Mouse (Mus musculus): ENCODE data around the gene Tmc8. TPM values are rescaled to one million over a fixed set of nuclear protein-coding genes. Genes with fewer than 3 reads are reported as not detected.
A peak's percentile ranks its signal among the peaks of the same experiment; 100 is the strongest.

Tmc8 gene
- polyA plus RNA-seq (2015; fragmentation: Nextera tagmentation; extraction: Ambion mirVana) = 2.7 and 3.6 TPM in 2 replicates

DNA sequence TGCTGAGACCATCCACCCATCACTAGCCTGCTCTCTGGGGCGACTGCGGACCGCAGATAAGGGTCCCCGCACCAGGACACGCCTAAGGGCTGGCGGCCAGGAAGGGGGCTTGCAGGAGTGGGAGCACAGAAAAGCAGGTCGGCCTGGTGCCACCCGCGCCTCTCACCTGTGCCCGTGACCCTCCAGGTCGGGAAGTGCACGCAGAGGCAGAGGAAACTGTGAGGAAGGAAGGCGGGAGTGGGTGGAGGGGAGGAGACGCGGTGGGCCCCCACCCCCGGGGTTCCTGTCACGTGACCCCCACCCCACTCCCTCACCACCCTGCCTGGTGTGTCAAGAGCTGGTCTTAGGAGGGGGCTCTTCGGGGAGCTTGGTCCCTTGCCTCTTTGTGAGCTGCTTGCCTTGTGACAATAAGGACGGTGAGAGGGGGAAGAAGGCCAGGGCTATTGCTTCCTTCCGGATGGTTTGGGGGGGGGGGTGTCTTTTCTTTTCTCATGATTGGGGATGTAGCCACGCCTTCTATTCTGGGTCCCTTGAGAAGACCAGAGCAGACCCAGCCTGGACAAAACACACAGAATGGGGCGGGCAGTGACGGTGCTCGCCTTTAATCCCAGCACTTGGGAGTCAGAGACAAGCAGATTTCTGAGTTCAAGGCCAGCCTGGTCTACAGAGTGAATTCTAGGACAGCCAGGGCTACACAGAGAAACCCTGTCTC, at the start of gene Tmc8, which contains the start of gene Tmc6:
Gene Tmc8, plus strand, starts transcription at position 84 of the 712 bp plus-strand sequence.
Gene Tmc6, minus strand, starts transcription at position 206 of the 712 bp plus-strand sequence.
- Histone ChIP-seq H3K36me3 (peaks cover 11% of the 10 kb centered on the region; the same call in 1 of the 2 replicates), H3K4me3 (replicated peaks) (peak within 1 kb of the TSS; percentile 61), H3K4me1 (peaks cover 69% of the 10 kb centered on the region), H3K4me2 (peak within 1 kb of the TSS; percentile 99), H3K27ac (peak within 1 kb of the TSS; percentile 97), H3K9ac (peak within 1 kb of the TSS; percentile 27; the same call in 1 of the 2 replicates), H3K27me3 (peaks cover 6% of the 10 kb centered on the region; the same call in 1 of the 2 replicates), H3K9me3 (replicated peaks) (no peaks in the 10 kb centered on the region)
- WGBS = 40% methylated on average over 24 of the region's 24 CpGs
- ATAC-seq (replicated peaks; ENCODE audit: low FRiP score) = peak; percentile 22; the same call in 1 of the 2 replicates

DNA sequence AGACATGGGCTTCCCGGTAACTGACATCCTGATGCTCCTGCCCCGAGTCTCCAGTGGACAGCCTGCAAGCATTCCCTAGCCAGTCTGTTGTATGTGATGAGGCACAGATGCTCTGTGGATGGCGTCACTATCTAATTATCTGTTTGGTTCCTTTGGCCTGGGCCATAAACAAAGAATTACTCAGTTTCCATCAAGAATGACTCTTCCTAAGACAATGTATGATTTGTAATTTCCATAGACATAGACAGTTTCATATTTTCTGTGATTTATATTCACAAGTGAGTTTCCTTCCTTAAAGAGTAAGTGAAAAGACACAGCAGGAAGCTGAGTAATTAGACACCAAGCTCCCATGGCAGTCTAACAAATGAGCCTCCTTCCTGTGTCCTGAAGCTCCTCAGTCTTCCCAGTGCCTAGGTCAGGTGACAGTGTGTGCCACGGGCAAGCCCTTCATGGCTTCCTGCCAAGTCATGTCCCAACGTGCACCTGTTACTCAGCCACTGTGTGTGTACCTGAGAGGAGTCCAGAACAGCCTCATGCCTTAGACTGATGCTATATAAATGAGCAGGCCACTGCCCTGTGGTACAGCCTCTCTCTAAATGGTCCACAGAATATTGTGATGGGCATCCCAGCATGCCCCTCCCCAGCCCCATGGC, 45.7 kb upstream of the Tmc8 start:
- no peaks in the 10 kb centered on the region for H3K27me3 ChIP-seq
- WGBS = 64% methylated on average over 5 of the region's 5 CpGs
- no peak for ATAC-seq (replicated peaks; ENCODE audit: low FRiP score)
- H3K4me3 ChIP-seq (replicated peaks) = no peak overlapping the region
- H3K4me2 ChIP-seq = no peak overlapping the region
- H3K9me3 ChIP-seq (replicated peaks) = no peaks in the 10 kb centered on the region
- no peak overlapping the region for H3K27ac ChIP-seq
- no peak overlapping the region for H3K9ac ChIP-seq
- H3K4me1 ChIP-seq = peaks cover 10% of the 10 kb centered on the region; the same call in 1 of the 2 replicates
- peaks cover 79% of the 10 kb centered on the region for H3K36me3 ChIP-seq

DNA sequence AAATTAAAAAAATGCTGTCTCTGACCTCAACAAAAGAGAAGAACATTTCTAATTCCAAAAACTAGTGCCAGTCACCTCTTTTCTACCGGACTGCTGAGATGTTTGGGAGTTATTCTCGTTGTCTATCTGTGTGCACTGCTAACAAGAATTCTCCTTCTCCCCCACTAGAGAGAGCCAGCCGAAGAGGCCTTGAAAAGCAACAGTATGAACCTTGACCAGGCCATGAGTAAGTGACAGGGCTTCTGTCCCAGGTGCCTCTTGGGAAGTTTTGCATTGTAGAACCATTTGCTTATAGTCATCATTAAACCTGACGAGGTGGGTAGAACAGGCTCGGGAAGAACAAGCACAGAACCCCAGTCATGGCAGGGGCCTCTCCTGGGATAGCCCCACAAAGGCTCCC, 43.8 kb upstream of the Tmc8 start:
- H3K4me2 ChIP-seq = no peak overlapping the region
- H3K9me3 ChIP-seq (replicated peaks) = no peaks in the 10 kb centered on the region
- H3K9ac ChIP-seq = no peak overlapping the region
- no peaks in the 10 kb centered on the region for H3K4me1 ChIP-seq
- no peaks in the 10 kb centered on the region for H3K27me3 ChIP-seq
- H3K27ac ChIP-seq = no peak overlapping the region
- ATAC-seq (replicated peaks; ENCODE audit: low FRiP score) = no peak
- H3K4me3 ChIP-seq (replicated peaks) = no peak overlapping the region
- H3K36me3 ChIP-seq = peaks cover 97% of the 10 kb centered on the region
- WGBS = 88% methylated on average over 5 of the region's 5 CpGs

DNA sequence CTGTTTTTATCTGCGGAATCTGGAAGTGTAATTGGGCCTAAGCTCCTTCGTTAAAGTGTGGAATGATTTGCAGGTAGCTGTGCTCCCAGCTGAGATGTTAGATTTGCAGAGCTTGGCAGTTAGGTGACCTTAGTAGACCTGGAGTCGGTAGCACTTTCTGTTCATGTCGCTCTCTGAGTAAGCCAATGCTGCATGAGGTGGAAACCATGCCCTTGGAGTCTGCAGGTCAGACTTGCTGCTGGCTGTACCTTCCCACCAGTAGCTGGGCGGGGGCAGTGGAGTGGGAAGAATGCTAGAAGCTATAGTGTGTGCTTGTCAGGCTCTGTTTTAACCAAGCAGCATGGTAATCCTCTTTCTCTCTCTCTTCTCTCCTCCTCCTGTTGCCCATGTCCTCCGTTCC, 40.7 kb upstream of the Tmc8 start:
- peaks cover 99% of the 10 kb centered on the region for H3K36me3 ChIP-seq
- H3K9me3 ChIP-seq (replicated peaks) = no peaks in the 10 kb centered on the region
- 88% methylated on average over 6 of the region's 6 CpGs for WGBS
- H3K27me3 ChIP-seq = no peaks in the 10 kb centered on the region
- ATAC-seq (replicated peaks; ENCODE audit: low FRiP score) = no peak
- no peak overlapping the region for H3K27ac ChIP-seq
- H3K9ac ChIP-seq = no peak overlapping the region
- no peak overlapping the region for H3K4me3 ChIP-seq (replicated peaks)
- no peaks in the 10 kb centered on the region for H3K4me1 ChIP-seq
- no peak overlapping the region for H3K4me2 ChIP-seq

DNA sequence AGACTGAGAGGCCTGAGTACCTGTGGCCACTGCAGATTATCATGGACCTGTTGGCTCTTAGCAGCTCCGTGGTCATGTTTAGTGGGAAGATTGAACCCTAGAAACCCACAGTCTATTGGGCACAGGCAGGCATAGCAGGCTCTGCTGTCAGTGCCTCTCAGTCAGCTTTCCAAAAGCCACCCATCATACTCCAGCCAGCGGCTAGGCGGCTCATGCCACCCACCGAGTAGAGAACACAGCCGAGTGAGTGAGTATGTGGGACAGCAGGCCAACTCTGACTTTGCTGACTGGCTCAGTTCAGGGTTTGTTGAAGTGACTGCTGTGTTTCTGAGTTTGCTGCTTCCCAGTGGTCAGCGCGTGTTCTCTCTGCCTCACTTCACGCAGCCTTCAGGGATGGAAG, 39.6 kb upstream of the Tmc8 start:
- Histone ChIP-seq H3K27ac (no peak overlapping the region), H3K36me3 (peaks cover 98% of the 10 kb centered on the region), H3K4me2 (no peak overlapping the region), H3K4me3 (replicated peaks) (no peak overlapping the region), H3K9me3 (replicated peaks) (no peaks in the 10 kb centered on the region), H3K9ac (no peak overlapping the region), H3K4me1 (no peaks in the 10 kb centered on the region), H3K27me3 (no peaks in the 10 kb centered on the region)
- ATAC-seq (replicated peaks; ENCODE audit: low FRiP score) = no peak
- 86% methylated on average over 8 of the region's 8 CpGs for WGBS

DNA sequence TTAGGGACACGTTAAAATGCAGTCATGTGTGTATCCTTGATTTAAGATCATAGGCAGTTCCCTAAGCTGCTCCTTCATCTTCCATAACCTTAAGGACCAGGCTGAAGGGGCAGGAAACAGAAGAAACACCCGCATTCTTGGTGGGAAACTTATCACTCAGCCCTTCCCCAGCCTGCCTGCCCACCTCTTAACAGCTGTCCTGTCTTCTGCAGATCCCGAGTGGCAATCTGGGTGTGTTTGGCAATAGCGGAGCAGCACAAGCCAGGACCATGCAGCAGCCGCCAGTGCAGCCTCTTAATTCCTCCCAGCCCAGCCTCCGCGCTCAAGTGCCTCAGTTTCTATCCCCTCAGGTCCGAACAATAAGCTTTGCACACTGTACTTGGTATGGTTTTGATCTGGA, 39.2 kb upstream of the Tmc8 start:
- H3K4me3 ChIP-seq (replicated peaks) = no peak overlapping the region
- no peaks in the 10 kb centered on the region for H3K27me3 ChIP-seq
- no peak overlapping the region for H3K9ac ChIP-seq
- no peaks in the 10 kb centered on the region for H3K4me1 ChIP-seq
- H3K4me2 ChIP-seq = no peak overlapping the region
- no peak overlapping the region for H3K27ac ChIP-seq
- H3K9me3 ChIP-seq (replicated peaks) = no peaks in the 10 kb centered on the region
- WGBS = 85% methylated on average over 8 of the region's 8 CpGs
- no peak for ATAC-seq (replicated peaks; ENCODE audit: low FRiP score)
- peaks cover 98% of the 10 kb centered on the region for H3K36me3 ChIP-seq

DNA sequence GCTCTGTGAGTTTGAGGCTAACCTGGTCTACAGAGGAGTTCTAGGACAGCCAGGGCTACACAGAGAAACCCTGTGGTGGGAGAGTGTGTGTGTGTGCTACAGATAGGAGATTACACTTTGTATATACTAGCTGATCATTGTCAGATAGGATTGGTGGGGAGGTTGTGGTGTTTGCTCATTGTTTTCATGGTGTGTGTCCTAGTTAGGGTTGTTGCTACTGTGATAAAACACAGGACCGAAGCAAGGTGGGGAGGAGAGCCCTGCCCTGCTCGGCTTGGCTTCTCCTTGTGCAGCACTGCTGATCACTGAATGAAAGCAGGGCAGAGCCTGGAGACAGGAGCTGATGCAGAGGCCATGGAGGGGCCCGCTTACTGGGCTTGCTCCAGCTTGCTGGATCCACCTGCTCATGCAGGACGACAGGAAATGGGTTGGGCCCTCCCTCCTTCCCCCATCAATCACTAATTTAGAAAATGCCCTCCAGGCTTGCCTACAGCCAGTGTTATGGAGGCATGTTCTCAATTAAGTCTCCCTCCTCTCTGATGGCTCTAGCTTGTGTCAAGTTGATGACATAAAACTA, 38.3 kb upstream of the Tmc8 start:
- no peak overlapping the region for H3K9ac ChIP-seq
- H3K36me3 ChIP-seq = peaks cover 98% of the 10 kb centered on the region
- H3K4me3 ChIP-seq (replicated peaks) = no peak overlapping the region
- H3K27me3 ChIP-seq = no peaks in the 10 kb centered on the region
- no peaks in the 10 kb centered on the region for H3K4me1 ChIP-seq
- H3K9me3 ChIP-seq (replicated peaks) = no peaks in the 10 kb centered on the region
- 52% methylated on average over 4 of the region's 4 CpGs for WGBS
- H3K4me2 ChIP-seq = no peak overlapping the region
- no peak for ATAC-seq (replicated peaks; ENCODE audit: low FRiP score)
- no peak overlapping the region for H3K27ac ChIP-seq

DNA sequence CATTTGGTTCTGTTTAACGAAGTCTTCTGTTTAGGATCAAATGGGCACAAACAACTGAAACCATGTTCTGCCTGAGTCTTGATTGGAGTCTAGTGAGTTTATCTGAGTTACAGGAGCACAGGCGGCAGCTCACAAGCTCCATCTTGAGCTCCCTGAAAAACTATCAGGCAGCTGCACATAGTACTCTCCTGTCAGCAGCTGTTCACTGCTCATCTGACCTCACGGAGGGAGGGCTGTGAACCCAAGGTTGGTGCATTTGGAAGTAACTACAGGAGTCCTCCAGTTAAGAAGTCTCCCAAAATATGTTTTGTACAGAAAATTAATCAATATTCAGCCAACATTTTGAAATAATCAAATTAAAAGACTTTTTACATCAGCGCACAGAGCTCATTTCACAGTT, 33.2 kb upstream of the Tmc8 start:
- ATAC-seq (replicated peaks; ENCODE audit: low FRiP score) = no peak
- Histone ChIP-seq H3K4me1 (no peaks in the 10 kb centered on the region), H3K9me3 (replicated peaks) (no peaks in the 10 kb centered on the region), H3K4me2 (no peak overlapping the region), H3K27me3 (no peaks in the 10 kb centered on the region), H3K4me3 (replicated peaks) (no peak overlapping the region), H3K36me3 (peaks cover 98% of the 10 kb centered on the region), H3K9ac (no peak overlapping the region), H3K27ac (no peak overlapping the region)
- WGBS = 78% methylated on average over 4 of the region's 4 CpGs

DNA sequence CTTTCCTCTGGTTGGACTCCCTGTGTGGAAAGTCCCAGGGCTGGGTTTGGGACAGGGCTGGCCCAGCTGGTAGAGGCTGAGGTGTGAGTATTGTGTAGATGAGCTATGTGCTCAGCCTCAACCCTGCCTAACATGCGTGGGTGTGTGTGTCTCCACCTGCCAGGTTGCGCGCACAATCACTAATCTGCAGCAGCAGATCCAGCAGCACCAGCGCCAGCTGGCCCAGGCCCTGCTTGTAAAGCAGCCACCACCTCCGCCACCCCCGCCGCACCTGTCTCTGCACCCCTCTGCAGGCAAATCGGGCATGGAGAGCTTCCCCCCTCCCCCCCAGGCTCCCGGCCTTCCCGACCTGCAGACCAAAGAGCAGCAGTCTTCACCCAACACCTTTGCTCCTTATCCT, 32.5 kb upstream of the Tmc8 start:
- Histone ChIP-seq H3K9ac (no peak overlapping the region), H3K36me3 (peaks cover 99% of the 10 kb centered on the region), H3K4me1 (no peaks in the 10 kb centered on the region), H3K9me3 (replicated peaks) (no peaks in the 10 kb centered on the region), H3K27me3 (no peaks in the 10 kb centered on the region), H3K27ac (no peak overlapping the region), H3K4me2 (no peak overlapping the region), H3K4me3 (replicated peaks) (no peak overlapping the region)
- no peak for ATAC-seq (replicated peaks; ENCODE audit: low FRiP score)
- 93% methylated on average over 10 of the region's 10 CpGs for WGBS

DNA sequence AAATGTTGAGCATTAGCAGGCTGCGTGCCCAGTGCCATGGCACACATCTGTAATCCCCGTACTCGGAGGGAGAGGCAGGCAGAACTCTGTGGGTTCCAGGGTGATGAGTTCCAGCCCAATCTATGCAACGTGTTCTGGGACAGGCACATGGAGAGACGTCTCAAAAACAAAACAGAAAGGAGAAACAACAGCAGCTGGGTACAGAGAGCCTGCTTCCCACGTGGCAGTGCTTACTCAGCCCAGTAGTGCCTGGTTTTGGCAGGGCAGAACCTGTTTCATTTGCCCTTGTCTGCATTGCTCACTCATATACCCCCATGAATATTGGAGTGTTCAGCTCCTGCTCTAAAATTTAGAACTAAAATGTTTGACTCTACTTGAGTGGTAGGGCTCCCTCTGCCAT, 30.3 kb upstream of the Tmc8 start:
- 86% methylated on average over 6 of the region's 6 CpGs for WGBS
- ATAC-seq (replicated peaks; ENCODE audit: low FRiP score) = no peak
- H3K4me2 ChIP-seq = no peak overlapping the region
- H3K27ac ChIP-seq = no peak overlapping the region
- no peak overlapping the region for H3K4me3 ChIP-seq (replicated peaks)
- H3K27me3 ChIP-seq = no peaks in the 10 kb centered on the region
- H3K9ac ChIP-seq = no peak overlapping the region
- peaks cover 99% of the 10 kb centered on the region for H3K36me3 ChIP-seq
- H3K9me3 ChIP-seq (replicated peaks) = no peaks in the 10 kb centered on the region
- H3K4me1 ChIP-seq = no peaks in the 10 kb centered on the region

DNA sequence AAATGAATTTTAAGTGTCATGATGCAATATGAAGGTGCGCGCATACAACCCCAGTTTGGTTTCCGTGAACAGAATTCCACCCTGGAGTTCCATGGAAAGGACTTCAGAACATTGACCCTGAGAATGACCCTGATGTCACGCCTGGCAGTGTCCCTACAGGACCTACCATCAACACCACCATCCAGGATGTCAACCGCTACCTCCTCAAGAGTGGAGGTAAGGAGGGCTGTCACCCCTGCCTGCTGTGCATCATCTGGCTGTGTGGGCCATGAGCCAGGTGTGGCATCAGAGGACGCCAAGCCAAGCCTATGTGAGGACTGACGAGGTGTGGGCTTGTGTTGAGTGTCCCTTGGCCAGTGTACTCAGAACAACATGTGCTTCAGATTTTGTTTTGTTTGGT, 26.0 kb upstream of the Tmc8 start:
- no peak overlapping the region for H3K4me3 ChIP-seq (replicated peaks)
- ATAC-seq (replicated peaks; ENCODE audit: low FRiP score) = no peak
- WGBS = 96% methylated on average over 7 of the region's 7 CpGs
- H3K9me3 ChIP-seq (replicated peaks) = no peaks in the 10 kb centered on the region
- H3K36me3 ChIP-seq = peaks cover 100% of the 10 kb centered on the region
- no peaks in the 10 kb centered on the region for H3K4me1 ChIP-seq
- H3K27ac ChIP-seq = no peak overlapping the region
- H3K9ac ChIP-seq = no peak overlapping the region
- H3K27me3 ChIP-seq = no peaks in the 10 kb centered on the region
- no peak overlapping the region for H3K4me2 ChIP-seq

DNA sequence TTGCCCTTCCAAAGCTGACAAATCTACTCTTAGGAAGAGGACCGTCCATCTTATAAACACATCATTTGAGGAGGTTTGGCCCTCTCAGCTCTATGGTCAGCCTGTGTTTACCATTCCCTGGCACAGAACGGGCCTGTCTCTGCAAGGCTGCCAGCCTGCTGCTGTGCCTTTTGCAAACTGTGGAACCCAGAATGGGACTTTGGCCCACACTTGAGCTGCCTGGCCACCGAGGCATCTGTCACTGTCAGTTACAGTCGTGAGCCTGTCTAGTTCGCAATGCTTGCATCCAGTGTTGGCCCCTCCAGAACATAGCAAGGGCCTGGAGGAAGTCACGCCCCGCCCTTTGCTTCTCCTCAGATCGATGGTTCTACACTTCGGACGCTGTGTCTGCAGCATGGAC, 22.6 kb upstream of the Tmc8 start:
- H3K9me3 ChIP-seq (replicated peaks) = no peaks in the 10 kb centered on the region
- H3K4me1 ChIP-seq = no peaks in the 10 kb centered on the region

More for the DNA sequence above, 22.6 kb upstream of the Tmc8 start:
- Histone ChIP-seq H3K36me3 (peaks cover 88% of the 10 kb centered on the region), H3K27me3 (no peaks in the 10 kb centered on the region), H3K4me2 (no peak overlapping the region), H3K9ac (no peak overlapping the region), H3K27ac (no peak overlapping the region), H3K4me3 (replicated peaks) (no peak overlapping the region)
- WGBS = 92% methylated on average over 10 of the region's 10 CpGs
- ATAC-seq (replicated peaks; ENCODE audit: low FRiP score) = no peak

Measured in kidney, embryonic 15.5 days (tissue).